Mouse (Mus musculus) common myeloid progenitor, adult 5-6 weeks (primary cell): Measurements from ENCODE around the gene Mcu. TPM values are rescaled to one million over a fixed set of nuclear protein-coding genes. Genes with fewer than 3 reads are reported as not detected.
A peak's percentile ranks its signal among the peaks of the same experiment; 100 is the strongest.

Source experiments
- ATAC-seq: replicated peaks from 2 replicates; pipeline ENCODE4 v1.8.0; 2016; ENCODE audit warnings: low read depth, mild to moderate bottlenecking, moderate TSS enrichment, inconsistent platforms; ENCODE audit not compliant: poor library complexity, severe bottlenecking
- total RNA-seq: library from RNA; stranded (forward); fragments of 200-1000, 187-1606 nt; gene quantifications from 2 replicates; pipeline ENCODE4 v1.2.3, GENCODE M21; 2017

The Mcu gene
- total RNA-seq, 1 experiment from 2014 or later, result 25.4 TPM

GRCm38 (mm10) chr10:59444635-59445034 lies 171.9 kb downstream of the Mcu start:
- ATAC-seq, result no peak

GRCm38 (mm10) chr10:59444106-59444505 lies 172.4 kb downstream of the Mcu start:
- ATAC-seq, result peak; percentile 76

- ATAC-seq, result no peak
These were observed 173.3 kb downstream of the Mcu start for GRCm38 (mm10) chr10:59443212-59443611.

GRCm38 (mm10) chr10:59441735-59442134 lies 174.8 kb downstream of the Mcu start, which contains the start of gene Oit3:
Gene Oit3 (minus strand): TSS chr10:59441778.
- ATAC-seq, result no peak; the same call in 1 of the 2 replicates

GRCm38 (mm10) chr10:59440177-59440576 lies 176.3 kb downstream of the Mcu start:
- ATAC-seq, result no peak

- ATAC-seq, result no peak
These were observed 177.0 kb downstream of the Mcu start for GRCm38 (mm10) chr10:59439508-59439931.

- no peak for ATAC-seq
These were observed 177.8 kb downstream of the Mcu start for GRCm38 (mm10) chr10:59438651-59439050.

GRCm38 (mm10) chr10:59435746-59436145 lies 180.7 kb downstream of the Mcu start:
- no peak for ATAC-seq

GRCm38 (mm10) chr10:59430701-59431218 lies 185.7 kb downstream of the Mcu start:
- peak; percentile 93 for ATAC-seq

GRCm38 (mm10) chr10:59429448-59430135 lies 186.9 kb downstream of the Mcu start:
- ATAC-seq, result no peak

GRCm38 (mm10) chr10:59426371-59426770 lies 190.1 kb downstream of the Mcu start:
- ATAC-seq, result no peak

GRCm38 (mm10) chr10:59425369-59425768 lies 191.1 kb downstream of the Mcu start:
- no peak for ATAC-seq

- ATAC-seq, result no peak
These were observed 192.0 kb downstream of the Mcu start for GRCm38 (mm10) chr10:59424453-59424852.

GRCm38 (mm10) chr10:59419516-59419915 lies 197.0 kb downstream of the Mcu start:
- peak; percentile 67 for ATAC-seq

- no peak for ATAC-seq
These were observed 199.9 kb downstream of the Mcu start for GRCm38 (mm10) chr10:59416623-59417022.

- ATAC-seq, result no peak
These were observed 202.8 kb downstream of the Mcu start for GRCm38 (mm10) chr10:59413711-59414110.

- ATAC-seq, result no peak
These were observed 206.2 kb downstream of the Mcu start for GRCm38 (mm10) chr10:59410264-59410663.

- no peak for ATAC-seq
These were observed 208.0 kb downstream of the Mcu start for GRCm38 (mm10) chr10:59408499-59408898.

- no peak for ATAC-seq
These were observed 212.7 kb downstream of the Mcu start for GRCm38 (mm10) chr10:59403793-59404149.

- no peak for ATAC-seq
These were observed 213.3 kb downstream of the Mcu start, which contains the start of gene Pla2g12b for GRCm38 (mm10) chr10:59402899-59403792. Gene Pla2g12b (plus strand): TSS chr10:59403660.
